Mouse (Mus musculus) B cell, adult 67 days (primary cell): ENCODE results near the gene Olfr1230. TPM values are rescaled to one million over a fixed set of nuclear protein-coding genes. Genes with fewer than 3 reads are reported as not detected.

Experiments used
- total RNA-seq, 2 experiments: library from RNA; stranded (reverse); gene quantifications; 4 replicates each; pipeline ENCODE4 v1.2.4; 2023

Olfr1230 gene
- not detected for total RNA-seq

DNA sequence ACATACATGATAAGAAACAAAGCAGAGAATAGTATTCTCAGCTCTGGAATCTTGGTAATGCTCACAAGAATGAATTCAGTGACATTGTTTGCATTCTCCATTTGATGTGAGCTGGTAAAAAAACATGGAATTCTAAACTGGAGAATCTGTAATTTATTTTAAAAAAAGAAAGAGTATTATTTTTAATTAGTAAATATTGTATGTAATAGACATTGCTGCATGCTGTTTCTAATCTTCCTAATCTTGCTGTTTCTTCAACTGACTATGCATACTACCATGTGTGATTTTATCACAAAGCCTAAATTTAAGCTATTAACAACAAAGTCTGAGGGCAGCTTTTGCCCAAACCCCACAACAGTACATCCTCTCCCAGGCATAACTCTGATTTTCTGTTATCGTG is at the start of gene Olfr1230:
Gene Olfr1230, minus strand, starts transcription at position 101 of the 400 bp plus-strand sequence.

DNA sequence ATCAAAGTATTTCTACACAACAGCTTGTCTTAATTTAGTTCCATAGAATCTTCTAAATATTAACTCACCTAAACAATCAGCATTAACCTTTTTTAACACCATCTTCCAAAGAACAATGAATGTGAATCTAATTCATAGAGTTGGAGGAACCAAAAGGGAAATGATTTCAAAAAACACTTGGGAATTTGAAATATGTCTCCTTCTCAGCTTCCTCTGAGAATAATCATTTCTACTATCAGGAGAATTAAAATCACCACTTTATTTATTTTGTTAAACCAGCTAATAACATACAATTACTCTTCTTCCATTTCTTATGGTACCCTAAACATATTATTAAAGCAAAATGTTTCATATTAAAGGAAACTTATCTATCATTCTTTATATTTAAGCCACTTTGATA is 45.2 kb upstream of the Olfr1230 start, which contains the start of gene Olfr1233:
Gene Olfr1233, minus strand, starts transcription at position 101 of the 400 bp plus-strand sequence.

DNA sequence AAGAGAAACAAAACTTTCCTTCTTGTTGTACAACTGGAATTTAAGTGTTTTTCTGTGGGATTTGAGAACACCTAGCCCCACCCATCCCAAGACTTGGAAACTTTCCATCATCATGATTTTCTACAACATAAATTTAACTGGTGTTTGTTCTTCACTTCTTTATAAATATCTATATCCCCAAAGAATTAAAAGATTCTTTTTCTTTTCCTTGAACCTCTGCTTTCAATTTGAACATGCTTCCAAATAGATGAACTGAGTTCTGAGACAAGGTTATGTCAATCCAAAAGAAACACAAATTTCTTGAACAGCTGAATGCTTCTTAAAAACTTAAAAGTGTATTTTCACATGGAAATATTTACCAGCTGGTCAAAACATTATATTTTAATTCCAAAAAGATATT is 32.5 kb upstream of the Olfr1230 start, which contains the start of gene Olfr1232:
Gene Olfr1232, minus strand, starts transcription at position 101 of the 400 bp plus-strand sequence.

DNA sequence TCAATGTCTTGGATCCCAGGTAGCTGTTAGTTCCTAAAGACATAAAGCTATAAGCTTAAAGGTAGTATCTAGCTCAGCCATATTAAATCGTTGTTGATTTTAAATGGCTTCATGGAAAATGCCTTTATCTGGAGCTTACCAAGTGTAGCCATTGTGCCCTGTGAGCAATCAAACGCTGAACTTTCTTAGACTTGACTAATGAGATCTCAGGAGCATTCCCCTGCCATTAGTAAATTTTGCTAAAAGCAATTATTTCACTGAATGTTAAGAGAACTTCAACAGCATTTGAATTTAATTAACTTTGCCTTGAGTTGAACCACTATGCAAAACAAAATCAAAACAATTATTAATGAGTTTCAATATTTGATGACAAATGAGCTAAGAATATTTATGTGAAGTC is 9.9 kb upstream of the Olfr1230 start, which contains the start of gene Olfr1231:
Gene Olfr1231, minus strand, starts transcription at position 101 of the 400 bp plus-strand sequence.

GRCm38 (mm10) chr2:89287914-89288313 is 9.2 kb downstream of the Olfr1230 start, which contains the start of gene Olfr1229:
TSS of gene Olfr1229 (minus strand) at chr2:89288014.

DNA sequence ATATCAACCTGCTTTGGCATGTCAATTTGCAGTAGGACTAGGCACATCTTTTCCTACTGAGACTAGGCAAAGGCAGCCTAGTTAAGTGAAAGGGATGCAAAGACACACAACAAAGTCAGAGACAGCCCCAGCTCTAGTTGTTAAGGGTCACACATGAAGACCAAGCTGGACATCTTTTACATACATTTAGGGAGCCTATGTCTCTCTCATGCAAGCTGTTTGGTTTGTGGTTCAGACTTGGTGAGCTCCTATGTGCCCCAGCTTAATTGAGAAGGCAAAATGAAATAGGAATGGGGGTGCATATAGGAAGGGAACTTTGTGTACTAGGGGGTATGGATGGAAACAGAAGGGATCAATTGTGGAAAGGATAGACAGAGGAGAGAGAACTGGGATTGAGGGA is 43.1 kb downstream of the Olfr1230 start, which contains the start of gene Olfr1228:
Gene Olfr1228, minus strand, starts transcription at position 101 of the 400 bp plus-strand sequence.

Other genes starting within 250 kb of the Olfr1230 start
- gene Olfr1218, start 236.1 kb downstream of the Olfr1230 start, total RNA-seq = not detected
- gene Olfr1219, start 213.8 kb downstream of the Olfr1230 start, total RNA-seq = not detected
- not detected for gene Olfr1220, start 190.4 kb downstream of the Olfr1230 start, total RNA-seq
- gene Olfr1221, start 180.0 kb downstream of the Olfr1230 start, total RNA-seq = not detected
- not detected for gene Olfr1222, start 164.2 kb downstream of the Olfr1230 start, total RNA-seq
- gene Olfr1223, start 145.7 kb downstream of the Olfr1230 start, total RNA-seq = not detected
- gene Olfr1224-ps1, start 133.2 kb downstream of the Olfr1230 start, total RNA-seq = not detected
- not detected for gene Olfr1225, start 122.6 kb downstream of the Olfr1230 start, total RNA-seq
- gene Olfr1226, start 97.2 kb downstream of the Olfr1230 start, total RNA-seq = not detected
- gene Olfr1228, start 43.2 kb downstream of the Olfr1230 start, total RNA-seq = not detected
- not detected for gene Olfr1229, start 9.3 kb downstream of the Olfr1230 start, total RNA-seq
- not detected for gene Olfr1231, start 9.8 kb upstream of the Olfr1230 start, total RNA-seq
- gene Olfr1232, start 32.4 kb upstream of the Olfr1230 start, total RNA-seq = not detected
- not detected for gene Olfr1233, start 45.1 kb upstream of the Olfr1230 start, total RNA-seq
- gene Olfr1234, start 67.6 kb upstream of the Olfr1230 start, total RNA-seq = not detected
- gene Olfr1238, start 112.4 kb upstream of the Olfr1230 start, total RNA-seq = not detected
- gene Olfr1239, start 123.1 kb upstream of the Olfr1230 start, total RNA-seq = not detected
- gene Olfr1240, start 145.7 kb upstream of the Olfr1230 start, total RNA-seq = not detected
- not detected for gene Olfr1241, start 189.9 kb upstream of the Olfr1230 start, total RNA-seq
- not detected for gene Olfr1242, start 201.1 kb upstream of the Olfr1230 start, total RNA-seq
- not detected for gene Olfr1243, start 234.2 kb upstream of the Olfr1230 start, total RNA-seq